Mouse (Mus musculus) midbrain, embryonic 16.5 days (tissue): Measurements from ENCODE around the gene Mvb12a. TPM values are rescaled to one million over a fixed set of nuclear protein-coding genes. Genes with fewer than 3 reads are reported as not detected.

ENCODE experiments used
- ATAC-seq: fragments of 200-750 bp; cut with Nextera tagmentation; 2 replicates; pipeline ENCODE4 v1.8.0; 2017; ENCODE audit warnings: moderate TSS enrichment
- H3K27ac ChIP-seq: fragments of 300-500 bp; sonication (generic); 2 replicates; pipeline ENCODE4 v1.5.1; 2014; ENCODE audit warnings: mild to moderate bottlenecking, low read length, mixed read lengths
- H3K27me3 ChIP-seq: fragments of 300-500 bp; sonication (generic); 2 replicates; pipeline ENCODE4 v1.6.1; 2014; ENCODE audit warnings: low read depth, low read length, mixed read lengths; ENCODE audit not compliant: control insufficient read depth, insufficient read depth
- H3K36me3 ChIP-seq: fragments of 300-500 bp; sonication (generic); 2 replicates; pipeline ENCODE4 v1.6.1; 2014; ENCODE audit warnings: mild to moderate bottlenecking, low read length, moderate library complexity, mixed read lengths; ENCODE audit not compliant: control insufficient read depth, insufficient read depth
- H3K4me1 ChIP-seq: fragments of 300-500 bp; sonication (generic); 2 replicates; pipeline ENCODE4 v1.6.1; 2014; ENCODE audit warnings: mild to moderate bottlenecking, low read length, mixed read lengths; ENCODE audit not compliant: control insufficient read depth, insufficient read depth
- H3K4me2 ChIP-seq: fragments of 300-500 bp; sonication (generic); 2 replicates; pipeline ENCODE4 v1.6.1; 2014; ENCODE audit warnings: mild to moderate bottlenecking, low read length, mixed read lengths
- H3K4me3 ChIP-seq: fragments of 300-500 bp; sonication (generic); 2 replicates; pipeline ENCODE4 v1.5.1; 2014; ENCODE audit warnings: low read depth, mild to moderate bottlenecking, low read length, moderate library complexity, mixed read lengths
- H3K9ac ChIP-seq: fragments of 300-500 bp; sonication (generic); 2 replicates; pipeline ENCODE4 v1.6.1; 2014; ENCODE audit warnings: low read depth, low read length, mixed read lengths
- H3K9me3 ChIP-seq: fragments of 300-500 bp; sonication (generic); replicated peaks from 2 replicates; pipeline ENCODE4 v1.6.1; 2014; ENCODE audit warnings: mild to moderate bottlenecking, low read length, mixed read lengths; ENCODE audit not compliant: control insufficient read depth, poor library complexity, severe bottlenecking
- WGBS: fragments of 180-500 bp; shearing (Covaris S2); extraction: QIAGEN DNeasy Blood & Tissue Kit; methylation state at CpG from one replicate; pipeline ENCODE4 v1.1.7; 2014; 5-methylcytosine and 5-hydroxymethylcytosine counted together
- polyA plus RNA-seq: library from polyadenylated mRNA; unstranded; fragments of >200 nt; fragmentation: Nextera tagmentation; extraction: Ambion mirVana; gene quantifications from 2 replicates; pipeline ENCODE4 v1.2.1, GENCODE M21; 2015

Gene Mvb12a
- polyA plus RNA-seq, 1 experiment from 2014 or later, result 60.3 TPM

- H3K4me2 ChIP-seq, result peak within 1 kb of the TSS; percentile 39
- H3K4me3 ChIP-seq, result 0 out of 2 replicates have a peak within 1 kb of the TSS, but pooled peaks have one; percentile 20
- H3K9ac ChIP-seq, result peak within 1 kb of the TSS; percentile 20; the same call in 1 of the 2 replicates
- ATAC-seq, result no peak
- WGBS, result 5% methylated on average over 70 of the region's 70 CpGs
- peaks cover 69% of the 10 kb centered on the region for H3K27me3 ChIP-seq
- H3K27ac ChIP-seq, result no peak within 1 kb of the TSS
- peaks cover 13% of the 10 kb centered on the region for H3K4me1 ChIP-seq
- no peaks in the 10 kb centered on the region for H3K9me3 ChIP-seq
- H3K36me3 ChIP-seq, result no peaks in the 10 kb centered on the region
Observed at GRCm38 (mm10) chr8:71558071-71558957, 15.6 kb downstream of the Mvb12a start, which contains the start of gene Tmem221. TSS of gene Tmem221 (minus strand) at chr8:71558871.

GRCm38 (mm10) chr8:71558958-71559690, 16.4 kb downstream of the Mvb12a start:
- Histone ChIP-seq H3K4me2 (peak overlapping the region; percentile 39), H3K4me3 (0 out of 2 replicates have a peak overlapping the region, but pooled peaks have one; percentile 20), H3K9me3 (no peaks in the 10 kb centered on the region), H3K4me1 (peaks cover 13% of the 10 kb centered on the region), H3K36me3 (no peaks in the 10 kb centered on the region), H3K9ac (no peak overlapping the region), H3K27me3 (peaks cover 69% of the 10 kb centered on the region), H3K27ac (no peak overlapping the region)
- WGBS, result 2% methylated on average over 24 of the region's 24 CpGs
- ATAC-seq, result no peak

GRCm38 (mm10) chr8:71560071-71560470, 17.3 kb downstream of the Mvb12a start:
- Histone ChIP-seq H3K4me2 (no peak overlapping the region), H3K27me3 (peaks cover 68% of the 10 kb centered on the region), H3K9me3 (no peaks in the 10 kb centered on the region), H3K9ac (no peak overlapping the region), H3K36me3 (no peaks in the 10 kb centered on the region), H3K4me1 (peaks cover 13% of the 10 kb centered on the region), H3K4me3 (no peak overlapping the region), H3K27ac (no peak overlapping the region)
- ATAC-seq, result no peak
- 78% methylated on average over 3 of the region's 3 CpGs for WGBS

GRCm38 (mm10) chr8:71560765-71561164, 18.0 kb downstream of the Mvb12a start:
- H3K4me1 ChIP-seq, result peaks cover 13% of the 10 kb centered on the region
- WGBS, result 82% methylated on average over 5 of the region's 5 CpGs
- peaks cover 67% of the 10 kb centered on the region for H3K27me3 ChIP-seq
- H3K4me2 ChIP-seq, result no peak overlapping the region
- no peak overlapping the region for H3K4me3 ChIP-seq
- H3K27ac ChIP-seq, result no peak overlapping the region
- no peaks in the 10 kb centered on the region for H3K9me3 ChIP-seq
- H3K9ac ChIP-seq, result no peak overlapping the region
- H3K36me3 ChIP-seq, result no peaks in the 10 kb centered on the region
- ATAC-seq, result no peak

GRCm38 (mm10) chr8:71561401-71561800, 18.7 kb downstream of the Mvb12a start:
- Histone ChIP-seq H3K36me3 (no peaks in the 10 kb centered on the region), H3K9ac (no peak overlapping the region), H3K9me3 (no peaks in the 10 kb centered on the region), H3K27ac (no peak overlapping the region), H3K4me2 (no peak overlapping the region), H3K4me3 (no peak overlapping the region), H3K27me3 (peaks cover 65% of the 10 kb centered on the region), H3K4me1 (peaks cover 13% of the 10 kb centered on the region)
- ATAC-seq, result 0 out of 2 replicates have a peak, but pooled peaks have one; percentile 22
- WGBS, result 3% methylated on average over 15 of the region's 15 CpGs

- Histone ChIP-seq H3K4me1 (peaks cover 13% of the 10 kb centered on the region), H3K9me3 (no peaks in the 10 kb centered on the region), H3K27ac (no peak overlapping the region), H3K4me2 (peak overlapping the region; percentile 47), H3K36me3 (no peaks in the 10 kb centered on the region), H3K27me3 (peaks cover 55% of the 10 kb centered on the region), H3K4me3 (peak overlapping the region; percentile 28), H3K9ac (peak overlapping the region; percentile 55)
- under 1% methylated on average over 33 of the region's 33 CpGs for WGBS
- ATAC-seq, result peak; percentile 46; the same call in 1 of the 2 replicates
Observed at GRCm38 (mm10) chr8:71562751-71563150, 20.0 kb downstream of the Mvb12a start.

GRCm38 (mm10) chr8:71563992-71564391, 21.3 kb downstream of the Mvb12a start:
- Histone ChIP-seq H3K27ac (no peak overlapping the region), H3K27me3 (peaks cover 43% of the 10 kb centered on the region), H3K36me3 (no peaks in the 10 kb centered on the region), H3K4me1 (peaks cover 7% of the 10 kb centered on the region), H3K9ac (no peak overlapping the region), H3K4me3 (no peak overlapping the region), H3K4me2 (no peak overlapping the region), H3K9me3 (no peaks in the 10 kb centered on the region)
- WGBS, result 91% methylated on average over 4 of the region's 4 CpGs
- no peak for ATAC-seq

- Histone ChIP-seq H3K9me3 (no peaks in the 10 kb centered on the region), H3K9ac (no peak within 1 kb of the TSS), H3K4me3 (no peak within 1 kb of the TSS), H3K27ac (no peak within 1 kb of the TSS), H3K36me3 (no peaks in the 10 kb centered on the region), H3K4me2 (no peak within 1 kb of the TSS), H3K27me3 (peaks cover 21% of the 10 kb centered on the region), H3K4me1 (peaks cover 11% of the 10 kb centered on the region)
- 54% methylated on average over 3 of the region's 3 CpGs for WGBS
- no peak for ATAC-seq
Observed at GRCm38 (mm10) chr8:71566501-71566900, 23.8 kb downstream of the Mvb12a start, which contains the start of gene Nxnl1. TSS of gene Nxnl1 (minus strand) at chr8:71566601.
